Mouse (Mus musculus) small intestine, adult 10 weeks (tissue): ENCODE results near the gene Nkd1. TPM values are rescaled to one million over a fixed set of nuclear protein-coding genes. Genes with fewer than 3 reads are reported as not detected.

Experiments used
- polyA plus RNA-seq: library from polyadenylated mRNA; stranded (reverse); fragments of 350-450 nt; fragmentation: Illumina TruSeq; extraction: RNeasy Lipid Tissue Mini Kit (QIAGEN cat#74804); gene quantifications from one replicate; pipeline ENCODE4 v1.2.3, GENCODE M21; 2014; ENCODE audit warnings: low replicate concordance

Gene Nkd1
- polyA plus RNA-seq, result 0.71 TPM

DNA sequence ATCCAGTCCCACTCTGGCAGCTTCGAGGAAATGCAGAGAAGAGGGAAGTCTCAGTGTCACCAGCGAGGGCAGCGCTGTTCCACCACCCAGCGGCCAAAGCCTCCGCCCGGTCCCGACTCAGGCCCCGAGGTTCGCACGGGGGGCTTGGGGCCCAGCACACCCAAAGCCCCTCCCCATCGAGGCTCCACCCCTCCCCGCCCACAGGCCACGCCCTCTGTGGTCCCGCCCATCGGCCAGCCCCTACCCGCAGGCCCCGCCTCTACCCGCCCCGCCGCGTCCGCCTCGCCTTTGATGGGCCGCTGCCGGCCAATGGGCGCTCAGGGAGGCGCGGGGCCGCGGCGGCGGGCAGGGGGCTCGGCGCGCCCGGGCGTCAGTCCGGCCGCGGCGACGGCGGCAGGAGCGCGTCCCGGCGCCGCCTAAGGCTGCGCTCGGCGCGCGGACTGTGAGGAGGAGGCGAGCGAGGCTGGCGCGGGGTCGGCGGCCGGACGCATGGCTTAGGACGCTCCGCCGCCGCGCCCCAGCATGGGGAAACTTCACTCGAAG lies at the start of gene Nkd1:
TSS of gene Nkd1 (plus strand) at position 370 of the 543 bp plus-strand sequence.

DNA sequence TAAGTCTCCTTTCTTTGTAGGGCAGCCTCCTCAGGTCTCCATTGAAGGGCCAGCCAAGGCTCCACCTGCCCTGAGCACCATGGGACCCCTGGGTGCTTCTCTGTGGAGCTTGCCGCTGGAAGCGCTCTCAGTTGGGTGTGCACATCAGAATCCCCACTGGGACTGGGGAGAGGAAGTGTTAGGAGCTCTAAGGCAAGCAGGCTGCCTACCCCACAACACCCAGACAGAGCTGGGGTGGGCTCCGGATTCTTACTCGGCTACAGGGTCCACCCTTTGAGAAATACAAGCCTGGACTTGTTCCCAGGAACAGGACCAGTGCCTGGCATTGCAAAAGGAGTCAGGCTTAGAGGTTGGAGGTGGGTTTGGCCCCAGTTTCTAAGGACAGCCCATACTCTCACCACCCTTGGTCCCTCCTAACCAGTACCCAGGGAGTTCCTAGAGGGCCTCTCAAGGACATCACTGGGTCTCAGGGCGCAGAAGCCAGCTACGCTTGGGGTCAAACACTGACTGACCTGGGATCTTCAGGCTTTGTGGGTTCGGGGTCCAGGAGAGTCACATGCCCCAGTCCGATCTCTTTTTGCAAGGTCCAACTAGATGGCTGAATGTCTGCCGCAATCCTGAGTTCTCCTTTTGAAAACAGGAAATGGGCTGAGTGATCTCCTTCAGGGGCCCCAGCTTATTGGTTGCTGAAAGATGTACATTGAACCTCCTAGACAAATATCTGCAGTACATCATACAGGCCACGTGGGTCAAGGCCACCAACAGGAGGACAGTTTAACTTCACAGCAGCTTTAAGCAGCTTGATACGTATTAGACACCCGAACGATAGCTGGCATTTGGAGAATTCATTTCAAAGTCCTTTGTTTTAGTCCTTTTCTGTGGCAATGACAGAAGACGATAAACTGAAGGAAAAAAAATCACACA lies 114.6 kb downstream of the Nkd1 start, which contains the start of gene Snx20:
TSS of gene Snx20 (minus strand) at position 655 of the 924 bp plus-strand sequence.

Other genes starting within 250 kb of the Nkd1 start
- gene Adcy7, start 249.0 kb upstream of the Nkd1 start, polyA plus RNA-seq, result 8.0 TPM
- 60.1 TPM for gene Brd7, start 159.2 kb upstream of the Nkd1 start, polyA plus RNA-seq
- 17.8 TPM for gene Snx20, start 114.8 kb downstream of the Nkd1 start, polyA plus RNA-seq
- 0.48 TPM for gene Nod2, start 126.0 kb downstream of the Nkd1 start, polyA plus RNA-seq
- gene Cyld, start 175.7 kb downstream of the Nkd1 start, polyA plus RNA-seq, result 73.0 TPM